Mouse (Mus musculus) liver (tissue): ENCODE results near the gene Ywhag.

Experiments used
- DNase-seq: peaks from one replicate; pipeline ENCODE4 v3.0.0-alpha.2; 2020; ENCODE audit warnings: mixed read lengths

The Ywhag gene

GRCm38 (mm10) chr5:135950710-135951412, 16.4 kb upstream of the Ywhag start:
- DNase-seq: peak; percentile 86

- no peak for DNase-seq
Observed at GRCm38 (mm10) chr5:135946621-135947020, 12.2 kb upstream of the Ywhag start.

GRCm38 (mm10) chr5:135945916-135946408, 11.5 kb upstream of the Ywhag start:
- DNase-seq: peak; percentile 19

- DNase-seq: no peak
Observed at GRCm38 (mm10) chr5:135942710-135943109, 8.3 kb upstream of the Ywhag start.

GRCm38 (mm10) chr5:135940587-135940986, 6.2 kb upstream of the Ywhag start:
- no peak for DNase-seq

- peak; percentile 16 for DNase-seq
Observed at GRCm38 (mm10) chr5:135935641-135936190, 1.3 kb upstream of the Ywhag start.

GRCm38 (mm10) chr5:135935176-135935523, 734 bp upstream of the Ywhag start:
- peak; percentile 13 for DNase-seq

- peak; percentile 77 for DNase-seq
Observed at GRCm38 (mm10) chr5:135933900-135934441, 445 bp downstream of the Ywhag start.

- DNase-seq: peak; percentile 18
Observed at GRCm38 (mm10) chr5:135933222-135933899, 1.1 kb downstream of the Ywhag start.

- no peak for DNase-seq
Observed at GRCm38 (mm10) chr5:135932359-135932758, 2.1 kb downstream of the Ywhag start.

- DNase-seq: no peak
Observed at GRCm38 (mm10) chr5:135931526-135931925, 2.9 kb downstream of the Ywhag start.

- DNase-seq: no peak
Observed at GRCm38 (mm10) chr5:135929685-135930424, 4.6 kb downstream of the Ywhag start.

GRCm38 (mm10) chr5:135923901-135924300, 10.5 kb downstream of the Ywhag start:
- no peak for DNase-seq

- no peak for DNase-seq
Observed at GRCm38 (mm10) chr5:135919902-135920301, 14.5 kb downstream of the Ywhag start.

GRCm38 (mm10) chr5:135918593-135918992, 15.8 kb downstream of the Ywhag start:
- no peak for DNase-seq

- no peak for DNase-seq
Observed at GRCm38 (mm10) chr5:135918059-135918437, 16.4 kb downstream of the Ywhag start.

GRCm38 (mm10) chr5:135917327-135918058, 16.9 kb downstream of the Ywhag start:
- no peak for DNase-seq

- no peak for DNase-seq
Observed at GRCm38 (mm10) chr5:135916601-135917000, 17.8 kb downstream of the Ywhag start.

GRCm38 (mm10) chr5:135916051-135916565, 18.3 kb downstream of the Ywhag start:
- no peak for DNase-seq

- no peak for DNase-seq
Observed at GRCm38 (mm10) chr5:135914156-135914555, 20.3 kb downstream of the Ywhag start.

GRCm38 (mm10) chr5:135913201-135913600, 21.2 kb downstream of the Ywhag start:
- no peak for DNase-seq

GRCm38 (mm10) chr5:135911633-135912220, 22.7 kb downstream of the Ywhag start:
- no peak for DNase-seq
